25 mouse cellular contexts compared by ENCODE assay signal in genomic region chr3:137943737-137944154, GRCm38 (mm10). TPM values are rescaled to one million over a fixed set of nuclear protein-coding genes. Genes with fewer than 3 reads are reported as not detected.
DNase-seq lines count a peak whose midpoint lies in the region; ATAC-seq lines count a peak whose summit lies in the region.
"Had no signal": no experiment of that assay in that cellular context is flagged by ENCODE, and none has a peak within 500 bp of the region (broad histone marks: within the 10 kb centered on the region; RNA-seq: fewer than 3 reads in every experiment).

No protein-coding gene starts in this region.

- WGBS in intestine, embryonic 16.5 days, result 60% methylated on average over 6 of the region's 6 CpGs
- WGBS in liver, embryonic 13.5 days (ENCODE audit: insufficient replicate concordance), result 7% methylated on average over 6 of the region's 6 CpGs
- 69% methylated on average over 6 of the region's 6 CpGs for WGBS in stomach, embryonic 16.5 days
- WGBS in hindbrain, embryonic 11.5 days, result 82% methylated on average over 6 of the region's 6 CpGs

- ATAC-seq in intestine, embryonic 16.5 days, result peak; percentile 84
- peak; percentile 77 for ATAC-seq in liver, embryonic 13.5 days (ENCODE audit: low read depth)
- ATAC-seq in stomach, embryonic 16.5 days (ENCODE audit: insufficient read depth, low FRiP score), result peak; percentile 43
- ATAC-seq in hindbrain, embryonic 11.5 days (ENCODE audit: low FRiP score), result no peak
- ATAC-seq: forebrain, embryonic 14.5 days; hindbrain, embryonic 16.5 days; Patski had no signal

- no peak overlapping the region for H3K9ac ChIP-seq in intestine, embryonic 16.5 days (ENCODE audit: low read depth, low read length)
- H3K9ac ChIP-seq in liver, embryonic 13.5 days, result no peak overlapping the region; the same call in 1 of the 2 replicates
- H3K9ac ChIP-seq in stomach, embryonic 16.5 days (ENCODE audit: low read length), result no peak overlapping the region
- no peak overlapping the region for H3K9ac ChIP-seq in hindbrain, embryonic 11.5 days (ENCODE audit: low read depth, low read length)
- H3K9ac ChIP-seq: embryonic facial prominence, embryonic 13.5 days; heart, embryonic 12.5 days; lung, embryonic 14.5 days had no signal

- peak; percentile 64 for DNase-seq in c-Kit-positive CD71-positive TER-119-positive erythroid progenitor cells, embryonic 14.5 days (ENCODE audit: low spot score)
- DNase-seq in liver, embryonic 13.5 days, result peak; percentile 67
- DNase-seq in hindbrain, embryonic 11.5 days (ENCODE audit: low spot score), result no peak
- DNase-seq in kidney, postnatal 4 days, result no peak
- no peak for DNase-seq in testis, postnatal 10 days (ENCODE audit: low spot score)
- DNase-seq: adrenal gland, postnatal 14 days; cerebellum, adult 11-12 months; gastrocnemius, postnatal 10 days; heart, adult 11 months; heart, postnatal 14 days; kidney, adult 2 months; kidney, postnatal 14 days; lung, embryonic 14.5 days; lung, postnatal 36 days; right cerebral cortex, postnatal 25 days; thymus, postnatal 4 days had no signal

- H3K9me3 ChIP-seq in intestine, embryonic 16.5 days (ENCODE audit: control insufficient read depth, low read length), result no peaks in the 10 kb centered on the region
- H3K9me3 ChIP-seq in liver, embryonic 13.5 days (replicated peaks), result no peaks in the 10 kb centered on the region
- no peaks in the 10 kb centered on the region for H3K9me3 ChIP-seq in stomach, embryonic 16.5 days (replicated peaks; ENCODE audit: control insufficient read depth, low read length)
- H3K9me3 ChIP-seq in hindbrain, embryonic 11.5 days (ENCODE audit: control insufficient read depth, low read length), result no peaks in the 10 kb centered on the region
- H3K9me3 ChIP-seq: embryonic facial prominence, embryonic 13.5 days; heart, embryonic 12.5 days; midbrain, embryonic 10.5 days had no signal

- peak overlapping the region; percentile 80; the same call in 1 of the 2 replicates for H3K27ac ChIP-seq in intestine, embryonic 16.5 days (ENCODE audit: low read length)
- peak overlapping the region; percentile 74 for H3K27ac ChIP-seq in liver, embryonic 13.5 days
- H3K27ac ChIP-seq in stomach, embryonic 16.5 days (ENCODE audit: low read length), result no peak overlapping the region
- H3K27ac ChIP-seq in hindbrain, embryonic 11.5 days (ENCODE audit: low read depth, low read length), result no peak overlapping the region
- H3K27ac ChIP-seq: embryonic facial prominence, embryonic 13.5 days; left cerebral cortex, adult 2 months; midbrain, embryonic 10.5 days had no signal

- no peak overlapping the region for H3K4me2 ChIP-seq in intestine, embryonic 16.5 days (ENCODE audit: low read depth, low read length)
- peak overlapping the region; percentile 24; the same call in 1 of the 2 replicates for H3K4me2 ChIP-seq in liver, embryonic 13.5 days
- no peak overlapping the region for H3K4me2 ChIP-seq in stomach, embryonic 16.5 days (ENCODE audit: low read depth, low read length)
- no peak overlapping the region for H3K4me2 ChIP-seq in hindbrain, embryonic 11.5 days (replicated peaks; ENCODE audit: low read depth, low read length)
- H3K4me2 ChIP-seq: embryonic facial prominence, embryonic 13.5 days; heart, embryonic 12.5 days; lung, embryonic 14.5 days had no signal

- no peak overlapping the region for H3K4me3 ChIP-seq in intestine, embryonic 16.5 days (ENCODE audit: low read length)
- no peak overlapping the region for H3K4me3 ChIP-seq in liver, embryonic 13.5 days (replicated peaks)
- no peak overlapping the region for H3K4me3 ChIP-seq in stomach, embryonic 16.5 days (replicated peaks; ENCODE audit: low read length)
- no peak overlapping the region for H3K4me3 ChIP-seq in hindbrain, embryonic 11.5 days (ENCODE audit: low read depth, low read length)
- H3K4me3 ChIP-seq: embryonic facial prominence, embryonic 13.5 days; heart, embryonic 12.5 days; left cerebral cortex, adult 2 months; midbrain, embryonic 10.5 days had no signal

- H3K4me1 ChIP-seq in intestine, embryonic 16.5 days (ENCODE audit: control insufficient read depth, insufficient read depth, low read length), result peaks cover 5% of the 10 kb centered on the region
- H3K4me1 ChIP-seq in liver, embryonic 13.5 days (replicated peaks), result peaks cover 85% of the 10 kb centered on the region
- peaks cover 4% of the 10 kb centered on the region; the same call in 1 of the 2 replicates for H3K4me1 ChIP-seq in stomach, embryonic 16.5 days (ENCODE audit: control insufficient read depth, insufficient read depth, low read length)
- no peaks in the 10 kb centered on the region for H3K4me1 ChIP-seq in hindbrain, embryonic 11.5 days (replicated peaks; ENCODE audit: control insufficient read depth, insufficient read depth, low read length)

- H3K27me3 ChIP-seq in intestine, embryonic 16.5 days (replicated peaks; ENCODE audit: control insufficient read depth, insufficient read depth, low read length), result no peaks in the 10 kb centered on the region
- no peaks in the 10 kb centered on the region for H3K27me3 ChIP-seq in liver, embryonic 13.5 days
- H3K27me3 ChIP-seq in stomach, embryonic 16.5 days (ENCODE audit: control insufficient read depth, insufficient read depth, low read length), result no peaks in the 10 kb centered on the region
- H3K27me3 ChIP-seq in hindbrain, embryonic 11.5 days (ENCODE audit: control insufficient read depth, insufficient read depth, low read length), result no peaks in the 10 kb centered on the region
- H3K27me3 ChIP-seq: embryonic facial prominence, embryonic 13.5 days; heart, embryonic 12.5 days; Patski had no signal

- H3K36me3 ChIP-seq in intestine, embryonic 16.5 days (ENCODE audit: control insufficient read depth, insufficient read depth, low read length), result no peaks in the 10 kb centered on the region
- peaks cover 21% of the 10 kb centered on the region for H3K36me3 ChIP-seq in liver, embryonic 13.5 days
- no peaks in the 10 kb centered on the region for H3K36me3 ChIP-seq in stomach, embryonic 16.5 days (ENCODE audit: control insufficient read depth, insufficient read depth, low read length)
- H3K36me3 ChIP-seq in hindbrain, embryonic 11.5 days (ENCODE audit: control insufficient read depth, insufficient read depth, low read length), result no peaks in the 10 kb centered on the region
- H3K36me3 ChIP-seq: embryonic facial prominence, embryonic 13.5 days; midbrain, embryonic 10.5 days had no signal

RNA-seq across cellular contexts. Expression of gene Lamtor3, which starts 25.4 kb away (rescaled TPM):
- polyA plus RNA-seq in intestine, embryonic 16.5 days (2015; fragmentation: Nextera tagmentation; extraction: Ambion mirVana), result 160 and 162 TPM in 2 replicates
- 65.6 and 78.3 TPM in 2 replicates for polyA plus RNA-seq in liver, embryonic 13.5 days (2015; fragmentation: Nextera tagmentation; extraction: Ambion mirVana)
- 113 and 118 TPM in 2 replicates for polyA plus RNA-seq in stomach, embryonic 16.5 days (2015; fragmentation: Nextera tagmentation; extraction: Ambion mirVana)
- polyA plus RNA-seq in hindbrain, embryonic 11.5 days (2014; fragmentation: Nextera tagmentation; extraction: Ambion mirVana), result 96.9 and 103 TPM in 2 replicates

RNA-seq across cellular contexts. Expression of gene Dapp1, which starts 37.6 kb away (rescaled TPM):
- 35.8 and 41.6 TPM in 2 replicates for polyA plus RNA-seq in intestine, embryonic 16.5 days (2015; fragmentation: Nextera tagmentation; extraction: Ambion mirVana)
- 14.0 and 20.3 TPM in 2 replicates for polyA plus RNA-seq in liver, embryonic 13.5 days (2015; fragmentation: Nextera tagmentation; extraction: Ambion mirVana)
- 17.3 and 18.0 TPM in 2 replicates for polyA plus RNA-seq in stomach, embryonic 16.5 days (2015; fragmentation: Nextera tagmentation; extraction: Ambion mirVana)
- 2.6 and 3.7 TPM in 2 replicates for polyA plus RNA-seq in hindbrain, embryonic 11.5 days (2014; fragmentation: Nextera tagmentation; extraction: Ambion mirVana)

Comparison
In these comparisons a context has a peak if more than half of its experiments do, and no peak if none do; other contexts are left out.
1. DNase-seq: peak in c-Kit-positive CD71-positive TER-119-positive erythroid progenitor cells, embryonic 14.5 days (single experiment) and liver, embryonic 13.5 days (single experiment); none in hindbrain, embryonic 11.5 days (single experiment), kidney, postnatal 4 days (0 of 2) and testis, postnatal 10 days (single experiment).
2. H3K27ac ChIP-seq: peak in intestine, embryonic 16.5 days (single experiment) and liver, embryonic 13.5 days (single experiment); none in stomach, embryonic 16.5 days (single experiment) and hindbrain, embryonic 11.5 days (single experiment).